Mouse (Mus musculus): ENCODE measurements around the gene Abi3. TPM values are rescaled to one million over a fixed set of nuclear protein-coding genes. Genes with fewer than 3 reads are reported as not detected.

Abi3 gene
- total and polyA plus RNA-seq, 2 experiments from 2014 or later, result 0.19 to 1.5 TPM

GRCm38 (mm10) chr11:95825625-95826024 is 16.7 kb downstream of the Abi3 start:
- Histone ChIP-seq H3K27me3 (ENCODE audit: insufficient read depth, low read length) (peaks cover 53% of the 10 kb centered on the region), H3K4me3 (ENCODE audit: low read depth, low read length) (no peak overlapping the region)

GRCm38 (mm10) chr11:95824877-95825243 is 17.4 kb downstream of the Abi3 start:
- DNase-seq (no peak), ATAC-seq (peak; percentile 14; the same call in 1 of the 2 replicates)
- H3K27me3 ChIP-seq (ENCODE audit: insufficient read depth, low read length), result peaks cover 45% of the 10 kb centered on the region
- H3K4me2 ChIP-seq (ENCODE audit: low read depth), result peak overlapping the region; percentile 99
- 0 out of 2 replicates have a peak, but pooled peaks cover 6% of the 10 kb centered on the region for H3K4me1 ChIP-seq (ENCODE audit: insufficient read depth)
- H3K9me3 ChIP-seq (ENCODE audit: low read length), result no peaks in the 10 kb centered on the region
- WGBS, result 6% methylated on average over 11 of the region's 11 CpGs
- H3K27ac ChIP-seq (ENCODE audit: low read depth, low read length), result no peak overlapping the region
- H3K36me3 ChIP-seq (ENCODE audit: insufficient read depth), result no peaks in the 10 kb centered on the region
- peak overlapping the region; percentile 54 for H3K9ac ChIP-seq
- peak overlapping the region; percentile 74 for H3K4me3 ChIP-seq (ENCODE audit: low read depth, low read length)
- no peak for TF ChIP-seq CTCF (IDR thresholded peaks at IDR 0.05; ENCODE audit: low read depth)

More at GRCm38 (mm10) chr11:95825625-95826024, 16.7 kb downstream of the Abi3 start:
- no peak for TF ChIP-seq CTCF (IDR thresholded peaks at IDR 0.05; ENCODE audit: low read depth)
- no peak overlapping the region for H3K27ac ChIP-seq (ENCODE audit: low read depth, low read length)
- H3K36me3 ChIP-seq (ENCODE audit: insufficient read depth), result no peaks in the 10 kb centered on the region
- no peak for DNase-seq
- 0 out of 2 replicates have a peak, but pooled peaks cover 9% of the 10 kb centered on the region for H3K4me1 ChIP-seq (ENCODE audit: insufficient read depth)
- no peak for ATAC-seq
- H3K4me2 ChIP-seq (ENCODE audit: low read depth), result no peak overlapping the region
- 34% methylated on average over 3 of the region's 3 CpGs for WGBS
- H3K9ac ChIP-seq, result no peak overlapping the region
- no peaks in the 10 kb centered on the region for H3K9me3 ChIP-seq (ENCODE audit: low read length)

GRCm38 (mm10) chr11:95824071-95824876 is 18.0 kb downstream of the Abi3 start, which contains the start of gene Phospho1:
Gene Phospho1 (plus strand): TSS chr11:95824499.
- Histone ChIP-seq H3K9me3 (ENCODE audit: low read length) (no peaks in the 10 kb centered on the region), H3K4me1 (ENCODE audit: insufficient read depth) (0 out of 2 replicates have a peak, but pooled peaks cover 6% of the 10 kb centered on the region), H3K27me3 (ENCODE audit: insufficient read depth, low read length) (peaks cover 39% of the 10 kb centered on the region), H3K4me2 (ENCODE audit: low read depth) (peak within 1 kb of the TSS; percentile 99), H3K27ac (ENCODE audit: low read depth, low read length) (no peak within 1 kb of the TSS), H3K36me3 (ENCODE audit: insufficient read depth) (no peaks in the 10 kb centered on the region), H3K9ac (peak within 1 kb of the TSS; percentile 54), H3K4me3 (ENCODE audit: low read depth, low read length) (peak within 1 kb of the TSS; percentile 74)
- whole genome bisulfite sequencing, result 1% methylated on average over 71 of the region's 78 CpGs
- DNase-seq (peak; percentile 94), ATAC-seq (peak; percentile 100)
- no peak for TF ChIP-seq CTCF (IDR thresholded peaks at IDR 0.05; ENCODE audit: low read depth)

- WGBS, result 97% methylated on average over 4 of the region's 4 CpGs
- H3K4me3 ChIP-seq (ENCODE audit: low read depth, low read length), result no peak overlapping the region
- H3K4me1 ChIP-seq (ENCODE audit: insufficient read depth), result 0 out of 2 replicates have a peak, but pooled peaks cover 6% of the 10 kb centered on the region
- no peaks in the 10 kb centered on the region for H3K9me3 ChIP-seq (ENCODE audit: low read length)
- no peak for DNase-seq
- no peak overlapping the region for H3K9ac ChIP-seq
- H3K27ac ChIP-seq (ENCODE audit: low read depth, low read length), result no peak overlapping the region
- peaks cover 23% of the 10 kb centered on the region for H3K27me3 ChIP-seq (ENCODE audit: insufficient read depth, low read length)
- TF ChIP-seq CTCF (IDR thresholded peaks at IDR 0.05; ENCODE audit: low read depth), result no peak
- no peak for ATAC-seq
- no peak overlapping the region for H3K4me2 ChIP-seq (ENCODE audit: low read depth)
- H3K36me3 ChIP-seq (ENCODE audit: insufficient read depth), result no peaks in the 10 kb centered on the region
These were observed 19.8 kb downstream of the Abi3 start for GRCm38 (mm10) chr11:95822437-95822836.

- H3K4me1 ChIP-seq (ENCODE audit: insufficient read depth), result 0 out of 2 replicates have a peak, but pooled peaks cover 6% of the 10 kb centered on the region
- peaks cover 15% of the 10 kb centered on the region for H3K27me3 ChIP-seq (ENCODE audit: insufficient read depth, low read length)
- TF ChIP-seq CTCF (IDR thresholded peaks at IDR 0.05; ENCODE audit: low read depth), result no peak
- H3K4me3 ChIP-seq (ENCODE audit: low read depth, low read length), result no peak overlapping the region
- DNase-seq (no peak), ATAC-seq (no peak)
- H3K27ac ChIP-seq (ENCODE audit: low read depth, low read length), result no peak overlapping the region
- no peaks in the 10 kb centered on the region for H3K9me3 ChIP-seq (ENCODE audit: low read length)
- no peak overlapping the region for H3K9ac ChIP-seq
- 88% methylated on average over 3 of the region's 3 CpGs for WGBS
- H3K36me3 ChIP-seq (ENCODE audit: insufficient read depth), result no peaks in the 10 kb centered on the region
- no peak overlapping the region for H3K4me2 ChIP-seq (ENCODE audit: low read depth)
These were observed 20.8 kb downstream of the Abi3 start for GRCm38 (mm10) chr11:95821511-95821910.

GRCm38 (mm10) chr11:95819138-95819537 is 23.1 kb downstream of the Abi3 start:
- no peaks in the 10 kb centered on the region for H3K36me3 ChIP-seq (ENCODE audit: insufficient read depth)
- peaks cover 4% of the 10 kb centered on the region; the same call in 1 of the 2 replicates for H3K27me3 ChIP-seq (ENCODE audit: insufficient read depth, low read length)
- WGBS, result 93% methylated on average over 8 of the region's 8 CpGs
- no peak overlapping the region for H3K4me2 ChIP-seq (ENCODE audit: low read depth)
- H3K4me1 ChIP-seq (ENCODE audit: insufficient read depth), result no peaks in the 10 kb centered on the region
- no peak for TF ChIP-seq CTCF (IDR thresholded peaks at IDR 0.05; ENCODE audit: low read depth)
- ATAC-seq, result no peak
- no peak overlapping the region for H3K4me3 ChIP-seq (ENCODE audit: low read depth, low read length)
- no peaks in the 10 kb centered on the region for H3K9me3 ChIP-seq (ENCODE audit: low read length)
- DNase-seq, result no peak
- H3K27ac ChIP-seq (ENCODE audit: low read depth, low read length), result no peak overlapping the region
- no peak overlapping the region for H3K9ac ChIP-seq

- no peaks in the 10 kb centered on the region for H3K4me1 ChIP-seq (ENCODE audit: insufficient read depth)
These were observed 26.9 kb downstream of the Abi3 start for GRCm38 (mm10) chr11:95815412-95815811.

More at GRCm38 (mm10) chr11:95815412-95815811, 26.9 kb downstream of the Abi3 start:
- no peak overlapping the region for H3K27ac ChIP-seq (ENCODE audit: low read depth, low read length)
- H3K36me3 ChIP-seq (ENCODE audit: insufficient read depth), result no peaks in the 10 kb centered on the region
- H3K9ac ChIP-seq, result no peak overlapping the region
- no peak for TF ChIP-seq CTCF (IDR thresholded peaks at IDR 0.05; ENCODE audit: low read depth)
- H3K4me3 ChIP-seq (ENCODE audit: low read depth, low read length), result no peak overlapping the region
- no peak overlapping the region for H3K4me2 ChIP-seq (ENCODE audit: low read depth)
- no peak for DNase-seq
- WGBS, result 65% methylated on average over 9 of the region's 9 CpGs
- no peaks in the 10 kb centered on the region for H3K27me3 ChIP-seq (ENCODE audit: insufficient read depth, low read length)
- no peaks in the 10 kb centered on the region for H3K9me3 ChIP-seq (ENCODE audit: low read length)
- ATAC-seq, result no peak
